Mouse (Mus musculus) ovary, postnatal 10 days (tissue): ENCODE results near the gene Epo.

ENCODE experiments used
- DNase-seq: peaks from one replicate; pipeline ENCODE4 v3.0.0; 2022; ENCODE audit warnings: low spot score

Gene Epo

GRCm38 (mm10) chr5:137539291-137539801 lies 6.3 kb upstream of the Epo start:
- DNase-seq, result no peak

- no peak for DNase-seq
Measured at GRCm38 (mm10) chr5:137537461-137537860, 4.4 kb upstream of the Epo start.

- DNase-seq, result no peak
Measured at GRCm38 (mm10) chr5:137535318-137535717, 2.3 kb upstream of the Epo start.

GRCm38 (mm10) chr5:137534762-137535161 lies 1.7 kb upstream of the Epo start:
- no peak for DNase-seq

- no peak for DNase-seq
Measured at GRCm38 (mm10) chr5:137532808-137533116, 280 bp downstream of the Epo start.

- no peak for DNase-seq
Measured at GRCm38 (mm10) chr5:137532131-137532807, 773 bp downstream of the Epo start.

- DNase-seq, result peak; percentile 48
Measured at GRCm38 (mm10) chr5:137531414-137532130, 1.5 kb downstream of the Epo start.

- DNase-seq, result peak; percentile 58
Measured at GRCm38 (mm10) chr5:137530588-137531413, 2.2 kb downstream of the Epo start.

GRCm38 (mm10) chr5:137530075-137530474 lies 3.0 kb downstream of the Epo start:
- DNase-seq, result no peak

GRCm38 (mm10) chr5:137529221-137529995 lies 3.6 kb downstream of the Epo start:
- no peak for DNase-seq

- DNase-seq, result no peak
Measured at GRCm38 (mm10) chr5:137528247-137528968, 4.6 kb downstream of the Epo start.

- DNase-seq, result no peak
Measured at GRCm38 (mm10) chr5:137527413-137527812, 5.6 kb downstream of the Epo start.

- no peak for DNase-seq
Measured at GRCm38 (mm10) chr5:137526192-137526936, 6.7 kb downstream of the Epo start.

GRCm38 (mm10) chr5:137525511-137525910 lies 7.5 kb downstream of the Epo start:
- DNase-seq, result no peak

- no peak for DNase-seq
Measured at GRCm38 (mm10) chr5:137524671-137525070, 8.4 kb downstream of the Epo start.

- DNase-seq, result no peak
Measured at GRCm38 (mm10) chr5:137524251-137524515, 8.9 kb downstream of the Epo start.

- DNase-seq, result no peak
Measured at GRCm38 (mm10) chr5:137523396-137524250, 9.4 kb downstream of the Epo start.

- no peak for DNase-seq
Measured at GRCm38 (mm10) chr5:137522711-137523110, 10.3 kb downstream of the Epo start.

GRCm38 (mm10) chr5:137521861-137522260 lies 11.2 kb downstream of the Epo start:
- DNase-seq, result no peak
